Mouse (Mus musculus) limb, embryonic 14.5 days (tissue): Measurements from ENCODE around the gene Nodal. TPM values are rescaled to one million over a fixed set of nuclear protein-coding genes. Genes with fewer than 3 reads are reported as not detected.

Experiments
- ATAC-seq: fragments of 200-750 bp; cut with Nextera tagmentation; 2 replicates; pipeline ENCODE4 v1.8.0; 2017; ENCODE audit warnings: low read depth, moderate number of reproducible peaks, moderate TSS enrichment; ENCODE audit not compliant: low FRiP score
- DNase-seq: peaks from one replicate; pipeline ENCODE4 v3.0.0-alpha.2; 2015; ENCODE audit warnings: low spot score
- H3K27ac ChIP-seq: fragments of 300-500 bp; sonication (generic); replicated peaks from 2 replicates; pipeline ENCODE4 v1.5.1; 2014; ENCODE audit warnings: low read depth, mild to moderate bottlenecking, low read length, moderate library complexity, mixed read lengths
- H3K27me3 ChIP-seq: fragments of 300-500 bp; sonication (generic); 2 replicates; pipeline ENCODE4 v1.6.1; 2014; ENCODE audit warnings: low read length, mixed read lengths; ENCODE audit not compliant: control insufficient read depth, insufficient read depth
- H3K36me3 ChIP-seq: fragments of 300-500 bp; sonication (generic); 2 replicates; pipeline ENCODE4 v1.6.1; 2014; ENCODE audit warnings: mild to moderate bottlenecking, low read length, moderate library complexity, mixed read lengths; ENCODE audit not compliant: control insufficient read depth, insufficient read depth
- H3K4me1 ChIP-seq: fragments of 300-500 bp; sonication (generic); 2 replicates; pipeline ENCODE4 v1.6.1; 2014; ENCODE audit warnings: antibody characterized with exemption, low read length, mixed read lengths; ENCODE audit not compliant: control insufficient read depth, insufficient read depth
- H3K4me2 ChIP-seq: fragments of 300-500 bp; sonication (generic); replicated peaks from 2 replicates; pipeline ENCODE4 v1.6.1; 2014; ENCODE audit warnings: low read depth, mild to moderate bottlenecking, low read length, moderate library complexity; ENCODE audit not compliant: severe bottlenecking
- H3K4me3 ChIP-seq: fragments of 300-500 bp; sonication (generic); replicated peaks from 2 replicates; pipeline ENCODE4 v1.5.1; 2014; ENCODE audit warnings: low read length
- H3K9ac ChIP-seq: fragments of 300-500 bp; sonication (generic); 2 replicates; pipeline ENCODE4 v1.6.1; 2014; ENCODE audit warnings: mild to moderate bottlenecking, low read depth, low read length, moderate library complexity; ENCODE audit not compliant: severe bottlenecking
- H3K9me3 ChIP-seq: fragments of 300-500 bp; sonication (generic); 2 replicates; pipeline ENCODE4 v1.6.1; 2016; ENCODE audit warnings: low read length; ENCODE audit not compliant: control insufficient read depth
- POLR2A ChIP-seq: fragments of 200-500 bp; IDR thresholded peaks from 2 replicates; pipeline ENCODE4 v1.8.0; 2012; ENCODE audit warnings: inconsistent platforms, mild to moderate bottlenecking, moderate library complexity, borderline replicate concordance; ENCODE audit not compliant: insufficient read depth, insufficient read length; ENCODE audit errors: extremely low read depth
- WGBS: fragments of 180-500 bp; shearing (Covaris S2); extraction: QIAGEN DNeasy Blood & Tissue Kit; methylation state at CpG from one replicate; pipeline ENCODE4 v1.1.7; 2014; 5-methylcytosine and 5-hydroxymethylcytosine counted together
- polyA plus RNA-seq, 2 experiments: library from polyadenylated mRNA; depleted of rRNA in 1 of 2; stranded (reverse) in 1 of 2; unstranded in 1 of 2; fragments of >200 nt; fragmentation: Nextera tagmentation in 1 of 2; extraction: Ambion mirVana in 1 of 2; gene quantifications; 2 replicates each; pipeline versions ENCODE4 v1.2.1 to v1.2.3; 2012 to 2014

Gene Nodal
- polyA plus RNA-seq, 2 experiments = 0.16 to 0.19 TPM

GRCm38 (mm10) chr10:61427951-61428350 is 10.2 kb downstream of the Nodal start:
- Histone ChIP-seq H3K36me3 (peaks cover 32% of the 10 kb centered on the region), H3K9me3 (no peaks in the 10 kb centered on the region), H3K4me2 (no peak overlapping the region), H3K4me3 (no peak overlapping the region), H3K4me1 (peaks cover 5% of the 10 kb centered on the region; the same call in 1 of the 2 replicates), H3K27ac (no peak overlapping the region), H3K27me3 (no peaks in the 10 kb centered on the region), H3K9ac (no peak overlapping the region)
- TF ChIP-seq POLR2A = no peak
- no peak for DNase-seq
- WGBS = 89% methylated on average over 6 of the region's 6 CpGs
- no peak for ATAC-seq

- peaks cover 5% of the 10 kb centered on the region; the same call in 1 of the 2 replicates for H3K4me1 ChIP-seq
- ATAC-seq (no peak), DNase-seq (no peak)
- no peak overlapping the region for H3K4me2 ChIP-seq
- peaks cover 36% of the 10 kb centered on the region for H3K36me3 ChIP-seq
- no peak overlapping the region for H3K9ac ChIP-seq
- no peak for TF ChIP-seq POLR2A
- H3K4me3 ChIP-seq = no peak overlapping the region
- no peaks in the 10 kb centered on the region for H3K9me3 ChIP-seq
- H3K27ac ChIP-seq = no peak overlapping the region
- 61% methylated on average over 4 of the region's 4 CpGs for whole genome bisulfite sequencing
- no peaks in the 10 kb centered on the region for H3K27me3 ChIP-seq
These were observed 10.6 kb downstream of the Nodal start for GRCm38 (mm10) chr10:61428416-61428815.

- WGBS = 77% methylated on average over 5 of the region's 5 CpGs
- H3K9me3 ChIP-seq = no peaks in the 10 kb centered on the region
- ATAC-seq = no peak
These were observed 11.3 kb downstream of the Nodal start for GRCm38 (mm10) chr10:61429043-61429442.

GRCm38 (mm10) chr10:61431375-61431774 is 13.6 kb downstream of the Nodal start:
- TF ChIP-seq POLR2A = no peak
- Histone ChIP-seq H3K4me2 (no peak overlapping the region), H3K4me3 (no peak overlapping the region), H3K4me1 (no peaks in the 10 kb centered on the region), H3K36me3 (peaks cover 55% of the 10 kb centered on the region), H3K27me3 (no peaks in the 10 kb centered on the region), H3K9me3 (no peaks in the 10 kb centered on the region), H3K27ac (no peak overlapping the region), H3K9ac (no peak overlapping the region)
- ATAC-seq (no peak), DNase-seq (no peak)
- WGBS = 93% methylated on average over 9 of the region's 9 CpGs

More at GRCm38 (mm10) chr10:61429043-61429442, 11.3 kb downstream of the Nodal start:
- Histone ChIP-seq H3K27ac (no peak overlapping the region), H3K36me3 (peaks cover 43% of the 10 kb centered on the region), H3K27me3 (no peaks in the 10 kb centered on the region), H3K9ac (no peak overlapping the region), H3K4me3 (no peak overlapping the region), H3K4me2 (no peak overlapping the region), H3K4me1 (peaks cover 5% of the 10 kb centered on the region; the same call in 1 of the 2 replicates)
- no peak for TF ChIP-seq POLR2A
- DNase-seq = no peak

- H3K27me3 ChIP-seq = no peaks in the 10 kb centered on the region
- H3K9ac ChIP-seq = no peak overlapping the region
- ATAC-seq (no peak), DNase-seq (no peak)
- no peak overlapping the region for H3K4me3 ChIP-seq
- no peak overlapping the region for H3K27ac ChIP-seq
- H3K36me3 ChIP-seq = peaks cover 5% of the 10 kb centered on the region; the same call in 1 of the 2 replicates
- TF ChIP-seq POLR2A = no peak
- H3K4me1 ChIP-seq = peaks cover 22% of the 10 kb centered on the region
- 81% methylated on average over 7 of the region's 7 CpGs for WGBS
- no peaks in the 10 kb centered on the region for H3K9me3 ChIP-seq
- H3K4me2 ChIP-seq = no peak overlapping the region
These were observed 22.5 kb downstream of the Nodal start for GRCm38 (mm10) chr10:61440202-61440800.
